Mouse (Mus musculus) heart, postnatal 4 days (tissue): Measurements from ENCODE around the gene Tbcd. TPM values are rescaled to one million over a fixed set of nuclear protein-coding genes. Genes with fewer than 3 reads are reported as not detected.

Source experiments
- DNase-seq: peaks from one replicate; pipeline ENCODE4 v3.0.0; 2021
- total RNA-seq, 2 experiments: library from RNA; stranded (reverse); gene quantifications; 2 replicates each; pipeline ENCODE4 v1.2.3; 2021

Tbcd gene
- total RNA-seq, 2 experiments from 2014 or later = 24.7 to 25.2 TPM

- DNase-seq = peak; percentile 84
Observed at GRCm38 (mm10) chr11:121475699-121476415, 24.1 kb downstream of the Tbcd start.

GRCm38 (mm10) chr11:121479476-121480203 is 27.9 kb downstream of the Tbcd start:
- no peak for DNase-seq

- no peak for DNase-seq
Observed at GRCm38 (mm10) chr11:121481129-121481528, 29.4 kb downstream of the Tbcd start.

- no peak for DNase-seq
Observed at GRCm38 (mm10) chr11:121485882-121486281, 34.1 kb downstream of the Tbcd start.

- DNase-seq = no peak
Observed at GRCm38 (mm10) chr11:121490651-121491050, 38.9 kb downstream of the Tbcd start.

GRCm38 (mm10) chr11:121500595-121500994 is 48.8 kb downstream of the Tbcd start:
- no peak for DNase-seq

- no peak for DNase-seq
Observed at GRCm38 (mm10) chr11:121501525-121501924, 49.8 kb downstream of the Tbcd start.

- DNase-seq = no peak
Observed at GRCm38 (mm10) chr11:121502000-121502860, 50.5 kb downstream of the Tbcd start.

- DNase-seq = no peak
Observed at GRCm38 (mm10) chr11:121508478-121508877, 56.7 kb downstream of the Tbcd start.

- DNase-seq = no peak
Observed at GRCm38 (mm10) chr11:121510512-121511246, 58.9 kb downstream of the Tbcd start.

- DNase-seq = no peak
Observed at GRCm38 (mm10) chr11:121512896-121513572, 61.3 kb downstream of the Tbcd start.

GRCm38 (mm10) chr11:121515996-121516395 is 64.2 kb downstream of the Tbcd start:
- DNase-seq = no peak

GRCm38 (mm10) chr11:121516906-121517305 is 65.2 kb downstream of the Tbcd start:
- no peak for DNase-seq

- peak; percentile 17 for DNase-seq
Observed at GRCm38 (mm10) chr11:121517687-121518465, 66.1 kb downstream of the Tbcd start.

- no peak for DNase-seq
Observed at GRCm38 (mm10) chr11:121519131-121519530, 67.4 kb downstream of the Tbcd start, which contains the start of gene Zfp750. Gene Zfp750 (minus strand): TSS chr11:121519333.

GRCm38 (mm10) chr11:121519703-121520102 is 68.0 kb downstream of the Tbcd start:
- no peak for DNase-seq

GRCm38 (mm10) chr11:121520761-121521160 is 69.0 kb downstream of the Tbcd start:
- DNase-seq = no peak

GRCm38 (mm10) chr11:121522156-121522762 is 70.5 kb downstream of the Tbcd start:
- DNase-seq = no peak

- DNase-seq = no peak
Observed at GRCm38 (mm10) chr11:121524191-121524590, 72.4 kb downstream of the Tbcd start.

- no peak for DNase-seq
Observed at GRCm38 (mm10) chr11:121529747-121530146, 78.0 kb downstream of the Tbcd start.
